Mouse (Mus musculus) cortical plate, adult 2 months (tissue): ENCODE results near the gene Klhl2. TPM values are rescaled to one million over a fixed set of nuclear protein-coding genes. Genes with fewer than 3 reads are reported as not detected.

ENCODE experiments used
- H3K27ac ChIP-seq: fragments of 200-500 bp; 2 replicates; pipeline ENCODE4 v1.5.1; 2012; ENCODE audit warnings: low read length, control low read depth, inconsistent platforms; ENCODE audit not compliant: insufficient read depth
- H3K4me1 ChIP-seq: fragments of 200-500 bp; 2 replicates; pipeline ENCODE4 v1.6.1; 2011; ENCODE audit warnings: low read length; ENCODE audit not compliant: control insufficient read depth, insufficient read depth
- H3K4me3 ChIP-seq: fragments of 200-500 bp; 2 replicates; pipeline ENCODE4 v1.5.1; 2011; ENCODE audit warnings: mild to moderate bottlenecking, low read length, control low read depth; ENCODE audit not compliant: insufficient read depth
- CTCF ChIP-seq: fragments of 200-500 bp; IDR thresholded peaks from 2 replicates; pipeline ENCODE4 v1.5.1; 2011; ENCODE audit warnings: mild to moderate bottlenecking, control low read depth, low read length; ENCODE audit not compliant: insufficient read depth; ENCODE audit errors: extremely low read depth
- POLR2A ChIP-seq: fragments of 200-500 bp; IDR thresholded peaks from 2 replicates; pipeline ENCODE4 v1.6.1; 2011; ENCODE audit warnings: mild to moderate bottlenecking, low read length, control low read depth; ENCODE audit not compliant: insufficient read depth; ENCODE audit errors: extremely low read depth
- polyA plus RNA-seq: library from polyadenylated mRNA; depleted of rRNA; stranded (reverse); fragments of >200 nt; gene quantifications from 2 replicates; pipeline ENCODE4 v1.2.3, GENCODE M21; 2012

Klhl2 gene
- polyA plus RNA-seq, 1 experiment: 133 TPM

DNA sequence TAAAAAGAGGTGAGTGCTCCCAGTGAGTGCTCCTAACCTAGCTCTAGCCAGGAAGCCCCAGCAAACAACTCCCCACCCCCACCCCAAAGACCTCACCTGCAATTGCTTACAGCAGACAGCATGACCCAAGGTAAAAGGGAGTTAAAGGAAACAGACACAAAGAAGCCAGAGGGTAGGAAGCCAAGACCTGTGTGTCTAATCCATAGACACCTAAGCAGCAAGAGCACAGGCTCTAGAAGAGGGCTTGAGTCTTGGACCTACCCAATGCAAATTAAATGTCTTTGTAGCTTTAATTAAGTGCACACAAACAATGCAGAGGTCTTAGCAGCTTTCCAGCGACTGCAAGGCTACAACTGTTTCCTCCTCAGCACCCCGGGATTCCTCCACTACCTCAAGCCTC lies 2.2 kb downstream of the Klhl2 start:
- H3K27ac ChIP-seq: peak overlapping the region; percentile 87
- TF ChIP-seq POLR2A (no peak), CTCF (no peak)
- peak overlapping the region; percentile 59 for H3K4me3 ChIP-seq
- H3K4me1 ChIP-seq: peaks cover 14% of the 10 kb centered on the region

DNA sequence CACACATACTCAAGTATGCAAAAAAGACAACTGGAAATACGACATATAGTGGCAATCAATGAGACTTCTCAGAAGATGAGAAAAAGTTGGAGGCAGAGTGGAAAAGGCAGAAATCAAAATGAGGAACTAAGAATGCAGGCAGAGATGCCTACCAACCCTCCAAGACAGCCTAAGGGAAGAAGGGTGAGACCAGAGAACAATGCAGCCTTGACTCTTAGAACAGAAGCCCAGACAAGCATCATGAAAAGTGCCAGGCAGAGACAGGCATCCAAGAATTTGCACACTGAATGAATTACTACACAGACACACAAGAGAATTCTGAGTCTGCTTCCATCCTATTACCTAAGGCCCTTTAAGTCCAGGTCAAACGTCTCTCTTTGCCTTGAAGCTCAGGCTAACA lies 2.6 kb downstream of the Klhl2 start:
- H3K4me3 ChIP-seq: peak overlapping the region; percentile 59
- H3K27ac ChIP-seq: peak overlapping the region; percentile 87
- TF ChIP-seq CTCF: no peak
- TF ChIP-seq POLR2A: no peak
- peaks cover 14% of the 10 kb centered on the region for H3K4me1 ChIP-seq

DNA sequence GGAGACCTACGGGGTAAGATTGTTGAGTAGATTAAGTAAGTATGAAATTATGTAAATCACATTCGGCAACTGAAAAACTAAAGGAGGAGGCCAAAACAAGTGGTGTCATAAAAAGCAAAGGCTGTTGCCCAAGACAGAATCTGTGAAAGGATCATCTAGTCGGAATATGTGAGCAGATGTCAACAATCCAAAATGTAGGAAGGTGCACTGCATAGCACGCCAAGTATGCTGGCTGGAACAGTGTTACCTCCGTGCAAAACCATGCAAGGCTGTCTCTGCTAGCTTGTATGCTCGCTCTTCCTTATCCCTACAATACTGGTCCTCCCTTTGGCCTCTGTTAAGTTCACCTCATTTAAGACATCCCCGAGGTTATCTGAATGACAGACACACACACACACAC lies 4.5 kb downstream of the Klhl2 start:
- Histone ChIP-seq H3K4me3 (no peak overlapping the region), H3K4me1 (peaks cover 14% of the 10 kb centered on the region), H3K27ac (peak overlapping the region; percentile 45; the same call in 1 of the 2 replicates)
- TF ChIP-seq POLR2A (no peak), CTCF (no peak)

DNA sequence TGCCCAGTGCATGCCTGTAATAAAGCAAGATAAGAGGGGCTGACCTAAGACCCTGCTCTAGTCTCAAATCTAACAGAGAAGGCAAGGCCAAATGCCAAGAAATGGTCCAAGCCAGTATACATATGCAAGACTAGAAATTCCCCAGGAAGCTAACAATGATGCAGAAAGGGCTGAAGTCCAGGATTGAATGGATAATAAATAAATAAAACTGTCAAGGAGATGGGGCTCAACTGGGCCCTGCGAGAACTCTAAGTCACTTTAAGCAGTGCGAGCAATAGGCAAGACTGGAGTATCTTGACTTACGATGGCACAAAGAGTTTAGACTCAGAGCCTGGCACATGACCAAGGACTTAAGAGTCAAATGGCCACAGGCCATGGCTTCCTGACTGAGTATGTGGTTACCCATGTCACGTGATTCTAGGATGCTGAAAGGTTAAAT lies 5.8 kb downstream of the Klhl2 start:
- Histone ChIP-seq H3K4me3 (no peak overlapping the region), H3K27ac (peak overlapping the region; percentile 74), H3K4me1 (peaks cover 14% of the 10 kb centered on the region)
- TF ChIP-seq POLR2A: no peak

DNA sequence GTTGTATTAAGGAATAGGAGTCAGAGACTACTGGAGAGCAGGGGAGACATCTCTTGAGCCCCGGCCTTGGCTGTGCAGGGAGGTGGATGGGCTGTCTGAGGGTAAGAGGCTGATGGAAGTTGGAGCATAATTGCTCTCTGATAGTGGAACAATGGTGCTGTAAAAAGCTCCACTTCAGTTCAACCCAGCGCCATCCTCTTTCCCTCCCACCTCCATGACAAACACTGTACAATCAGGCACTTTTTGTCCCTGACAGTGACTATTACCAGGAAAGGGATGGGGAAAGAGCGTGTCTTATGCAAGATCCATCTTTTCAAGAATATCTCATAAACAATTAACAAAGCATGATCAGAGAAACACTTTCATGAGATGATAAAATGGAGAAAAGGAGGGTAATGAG lies 6.6 kb downstream of the Klhl2 start:
- H3K4me3 ChIP-seq: no peak overlapping the region

DNA sequence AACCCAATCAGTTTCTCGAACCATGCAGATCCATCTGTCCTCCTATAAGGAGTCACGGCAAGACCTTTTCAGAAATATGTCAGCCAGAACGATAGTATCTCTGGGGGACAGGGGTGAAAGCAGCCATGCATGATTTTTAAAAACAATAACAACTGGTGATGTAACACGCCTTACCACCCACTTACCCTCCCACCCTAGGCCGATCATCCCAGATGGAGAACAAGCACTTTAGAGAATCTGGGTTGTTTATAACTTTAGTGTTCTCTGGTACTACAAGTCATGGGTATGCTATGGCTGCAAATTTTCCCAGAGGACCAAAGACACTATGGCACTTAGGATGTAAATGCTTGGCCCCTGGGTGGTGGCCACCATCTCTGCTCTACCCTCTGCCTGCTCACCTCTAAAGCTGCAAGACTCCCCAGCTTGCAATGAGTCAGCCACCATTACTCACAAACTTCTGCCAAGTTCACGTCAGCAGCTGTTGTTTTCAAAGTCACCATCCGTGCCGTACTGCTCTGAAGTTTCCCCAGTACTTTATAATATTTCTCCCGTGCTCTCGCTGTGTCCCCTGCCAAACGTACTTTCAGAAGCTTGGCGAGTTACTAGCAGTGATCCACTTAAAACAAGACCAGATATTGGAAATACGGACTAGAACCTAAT lies 7.9 kb downstream of the Klhl2 start:
- Histone ChIP-seq H3K4me3 (no peak overlapping the region), H3K27ac (peak overlapping the region; percentile 88)

More for the DNA sequence above, 6.6 kb downstream of the Klhl2 start:
- peak overlapping the region; percentile 74; the same call in 1 of the 2 replicates for H3K27ac ChIP-seq
- H3K4me1 ChIP-seq: peaks cover 14% of the 10 kb centered on the region
- TF ChIP-seq CTCF (no peak), POLR2A (no peak)

DNA sequence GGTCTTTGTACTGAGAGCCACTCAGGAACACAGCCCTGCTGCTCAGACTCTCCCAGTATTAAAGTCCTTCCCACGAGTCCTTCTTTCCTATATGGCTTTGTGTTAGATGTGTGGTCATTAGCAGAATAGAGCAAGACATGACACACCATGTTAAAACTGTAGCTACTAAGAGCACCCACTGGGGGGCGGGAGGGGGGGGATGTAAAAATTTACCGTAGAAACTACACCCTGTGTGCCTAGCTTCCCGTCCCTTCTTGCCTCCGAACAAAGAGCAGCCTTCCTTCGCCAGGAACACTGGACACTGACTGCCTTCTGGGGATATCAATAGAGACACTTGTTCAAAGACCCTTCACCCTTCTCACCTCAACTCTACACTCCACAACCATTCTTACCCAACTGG lies 10.2 kb downstream of the Klhl2 start:
- TF ChIP-seq CTCF (no peak), POLR2A (no peak)
- Histone ChIP-seq H3K4me1 (peaks cover 6% of the 10 kb centered on the region; the same call in 1 of the 2 replicates), H3K4me3 (no peak overlapping the region), H3K27ac (peak overlapping the region; percentile 63; the same call in 1 of the 2 replicates)

More for the DNA sequence above, 7.9 kb downstream of the Klhl2 start:
- peaks cover 12% of the 10 kb centered on the region for H3K4me1 ChIP-seq
- TF ChIP-seq CTCF (no peak), POLR2A (no peak)

DNA sequence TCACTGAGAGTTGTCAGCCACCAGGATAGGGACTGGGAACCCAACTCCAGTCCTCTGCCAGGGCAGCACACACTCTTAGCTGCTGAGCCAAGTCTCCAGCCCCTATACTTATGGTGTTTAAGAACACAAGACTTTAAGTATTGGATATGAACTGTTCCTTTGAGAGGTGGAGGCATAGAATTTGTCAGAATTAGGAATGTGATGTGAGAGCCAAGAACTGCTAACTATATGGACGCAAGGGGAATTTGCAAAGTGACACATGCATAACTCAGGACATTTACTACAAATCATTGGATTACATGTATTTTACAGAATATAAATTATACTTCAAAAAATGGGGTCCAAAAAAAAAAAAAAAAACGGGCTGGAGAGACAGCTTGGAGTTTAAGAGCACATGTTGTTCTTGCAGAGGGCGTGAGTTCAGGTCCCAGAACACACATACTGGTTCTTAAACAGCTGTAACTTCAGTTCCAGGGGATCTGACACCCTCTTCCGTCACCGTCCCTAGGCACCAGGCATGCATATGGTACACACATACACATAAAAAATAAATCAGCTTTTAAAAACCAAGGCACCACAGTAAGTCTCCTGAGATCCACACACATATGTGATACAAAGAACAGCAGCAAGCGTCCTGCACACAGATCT lies 14.2 kb downstream of the Klhl2 start:
- no peak overlapping the region for H3K27ac ChIP-seq
- H3K4me3 ChIP-seq: no peak overlapping the region
- TF ChIP-seq POLR2A (no peak), CTCF (no peak)
- H3K4me1 ChIP-seq: peaks cover 6% of the 10 kb centered on the region; the same call in 1 of the 2 replicates

DNA sequence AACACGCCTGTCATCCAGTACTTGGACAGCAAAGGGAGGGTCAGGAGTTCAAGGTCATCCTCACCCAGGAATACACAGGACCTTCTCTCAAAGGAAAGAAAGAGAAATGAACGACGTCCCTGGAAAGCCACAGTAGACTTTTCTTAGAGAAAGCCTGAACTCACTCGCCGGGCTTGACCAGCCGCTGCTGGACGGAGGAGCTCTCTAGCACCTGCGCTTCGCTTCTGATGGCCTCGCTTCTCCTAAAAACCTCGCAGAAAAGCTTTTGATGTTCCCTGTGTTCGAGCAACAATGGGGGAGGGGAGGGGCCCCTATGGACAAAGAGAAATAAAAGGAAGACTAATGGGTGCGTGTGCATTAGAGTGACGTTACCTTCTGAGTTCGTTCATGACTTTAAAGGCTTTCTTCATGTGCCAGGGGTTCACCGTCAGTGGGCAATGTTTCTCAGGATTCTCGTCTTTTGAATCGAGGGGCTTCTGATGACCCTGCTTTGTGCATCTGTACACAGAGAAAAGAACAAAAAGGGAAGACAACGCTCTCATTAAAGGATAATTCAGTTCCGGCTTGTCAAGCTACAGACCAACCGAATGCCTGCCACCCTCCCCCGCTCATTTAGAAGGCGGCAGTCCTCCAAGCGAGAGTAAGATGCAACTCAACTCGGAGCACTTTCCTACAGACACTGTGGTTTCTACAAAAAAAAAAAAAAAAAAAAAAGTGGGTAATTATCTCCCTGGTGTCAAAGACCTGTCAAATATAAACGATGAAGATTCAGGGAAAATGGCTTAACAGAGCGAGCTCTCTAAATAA lies 15.5 kb downstream of the Klhl2 start:
- H3K27ac ChIP-seq: no peak overlapping the region
- TF ChIP-seq POLR2A: no peak
- TF ChIP-seq CTCF: no peak
- peaks cover 6% of the 10 kb centered on the region; the same call in 1 of the 2 replicates for H3K4me1 ChIP-seq
- H3K4me3 ChIP-seq: no peak overlapping the region
